Mouse (Mus musculus): ENCODE measurements around the gene Ncam1. TPM values are rescaled to one million over a fixed set of nuclear protein-coding genes. Genes with fewer than 3 reads are reported as not detected.

Gene Ncam1
- total and polyA plus RNA-seq, 3 experiments = 4.1 to 5.4 (median 4.7) TPM

GRCm38 (mm10) chr9:49635668-49636326 lies 162.9 kb downstream of the Ncam1 start:
- H3K9ac ChIP-seq (ENCODE audit: low read depth, low read length) = no peak overlapping the region
- WGBS = 85% methylated on average over 11 of the region's 11 CpGs

GRCm38 (mm10) chr9:49632591-49632990 lies 166.1 kb downstream of the Ncam1 start:
- DNase-seq = no peak

More at GRCm38 (mm10) chr9:49635668-49636326, 162.9 kb downstream of the Ncam1 start:
- no peak for DNase-seq
- Histone ChIP-seq H3K4me3 (no peak overlapping the region), H3K4me1 (ENCODE audit: control insufficient read depth, insufficient read depth, low read length) (no peaks in the 10 kb centered on the region; the same call in 1 of the 2 replicates), H3K36me3 (ENCODE audit: control insufficient read depth, insufficient read depth, low read length) (no peaks in the 10 kb centered on the region), H3K27ac (no peak overlapping the region), H3K27me3 (ENCODE audit: control insufficient read depth, insufficient read depth, low read length) (no peaks in the 10 kb centered on the region), H3K79me2 (replicated peaks; ENCODE audit: control insufficient read depth, insufficient read depth, low read length) (no peaks in the 10 kb centered on the region)
- TF ChIP-seq POLR2A (IDR thresholded peaks at IDR 0.05; ENCODE audit: insufficient read depth, low read depth, low read length) (no peak), EP300 (IDR thresholded peaks at IDR 0.05; ENCODE audit: insufficient read depth, low read depth, low read length) (no peak), CTCF (IDR thresholded peaks at IDR 0.05) (no peak)
- intact Hi-C loops (cut with DNase I) = no loop called here

GRCm38 (mm10) chr9:49630336-49630735 lies 168.4 kb downstream of the Ncam1 start:
- Histone ChIP-seq H3K36me3 (ENCODE audit: control insufficient read depth, insufficient read depth, low read length) (no peaks in the 10 kb centered on the region), H3K4me1 (ENCODE audit: control insufficient read depth, insufficient read depth, low read length) (no peaks in the 10 kb centered on the region; the same call in 1 of the 2 replicates), H3K79me2 (replicated peaks; ENCODE audit: control insufficient read depth, insufficient read depth, low read length) (no peaks in the 10 kb centered on the region), H3K4me3 (no peak overlapping the region), H3K27ac (no peak overlapping the region), H3K27me3 (ENCODE audit: control insufficient read depth, insufficient read depth, low read length) (no peaks in the 10 kb centered on the region), H3K9ac (ENCODE audit: low read depth, low read length) (no peak overlapping the region)
- intact Hi-C loops (cut with DNase I) = no loop called here
- TF ChIP-seq CTCF (IDR thresholded peaks at IDR 0.05) = no peak
- TF ChIP-seq EP300 (IDR thresholded peaks at IDR 0.05; ENCODE audit: insufficient read depth, low read depth, low read length) = no peak
- no peak for TF ChIP-seq POLR2A (IDR thresholded peaks at IDR 0.05; ENCODE audit: insufficient read depth, low read depth, low read length)
- WGBS = 71% methylated on average over 2 of the region's 2 CpGs
- no peak for DNase-seq

More at GRCm38 (mm10) chr9:49632591-49632990, 166.1 kb downstream of the Ncam1 start:
- no peak overlapping the region for H3K27ac ChIP-seq
- no peak overlapping the region for H3K4me3 ChIP-seq
- no peaks in the 10 kb centered on the region for H3K36me3 ChIP-seq (ENCODE audit: control insufficient read depth, insufficient read depth, low read length)
- H3K4me1 ChIP-seq (ENCODE audit: control insufficient read depth, insufficient read depth, low read length) = no peaks in the 10 kb centered on the region; the same call in 1 of the 2 replicates
- TF ChIP-seq CTCF (IDR thresholded peaks at IDR 0.05) (no peak), EP300 (IDR thresholded peaks at IDR 0.05; ENCODE audit: insufficient read depth, low read depth, low read length) (no peak), POLR2A (IDR thresholded peaks at IDR 0.05; ENCODE audit: insufficient read depth, low read depth, low read length) (no peak)
- H3K9ac ChIP-seq (ENCODE audit: low read depth, low read length) = no peak overlapping the region
- intact Hi-C loops (cut with DNase I) = no loop called here
- no peaks in the 10 kb centered on the region for H3K79me2 ChIP-seq (replicated peaks; ENCODE audit: control insufficient read depth, insufficient read depth, low read length)
- 87% methylated on average over 2 of the region's 2 CpGs for WGBS
- H3K27me3 ChIP-seq (ENCODE audit: control insufficient read depth, insufficient read depth, low read length) = no peaks in the 10 kb centered on the region

DNA sequence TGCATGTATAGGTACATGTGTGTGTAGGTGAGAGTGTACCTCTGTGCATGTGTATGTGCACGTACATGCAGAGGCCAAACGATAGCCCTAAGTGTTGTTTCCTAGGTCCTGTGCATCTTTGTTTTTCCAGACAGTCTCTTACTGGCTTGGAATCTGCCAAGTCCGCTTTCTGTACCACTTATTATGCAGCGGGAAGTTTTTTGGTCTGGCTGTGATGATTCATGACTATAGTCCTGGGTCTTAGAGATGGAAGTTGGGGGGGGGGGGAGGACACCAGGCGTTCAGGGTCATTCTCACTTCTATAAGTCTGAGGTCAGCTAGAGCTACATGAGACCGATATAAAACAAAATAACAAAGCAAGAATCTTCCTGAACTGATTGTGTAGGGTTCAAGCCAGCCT lies 173.8 kb downstream of the Ncam1 start:
- Histone ChIP-seq H3K27me3 (ENCODE audit: control insufficient read depth, insufficient read depth, low read length) (no peaks in the 10 kb centered on the region), H3K9ac (ENCODE audit: low read depth, low read length) (no peak overlapping the region), H3K36me3 (ENCODE audit: control insufficient read depth, insufficient read depth, low read length) (no peaks in the 10 kb centered on the region), H3K4me1 (ENCODE audit: control insufficient read depth, insufficient read depth, low read length) (no peaks in the 10 kb centered on the region), H3K4me3 (no peak overlapping the region), H3K79me2 (replicated peaks; ENCODE audit: control insufficient read depth, insufficient read depth, low read length) (no peaks in the 10 kb centered on the region), H3K27ac (no peak overlapping the region)
- intact Hi-C loops (cut with DNase I) = no loop called here
- 85% methylated on average over 6 of the region's 6 CpGs for WGBS
- DNase-seq = no peak
- TF ChIP-seq CTCF (IDR thresholded peaks at IDR 0.05) (no peak), EP300 (IDR thresholded peaks at IDR 0.05; ENCODE audit: insufficient read depth, low read depth, low read length) (no peak), POLR2A (IDR thresholded peaks at IDR 0.05; ENCODE audit: insufficient read depth, low read depth, low read length) (no peak)

- Histone ChIP-seq H3K79me2 (replicated peaks; ENCODE audit: control insufficient read depth, insufficient read depth, low read length) (no peaks in the 10 kb centered on the region), H3K4me3 (no peak overlapping the region), H3K36me3 (ENCODE audit: control insufficient read depth, insufficient read depth, low read length) (no peaks in the 10 kb centered on the region), H3K27ac (no peak overlapping the region), H3K4me1 (ENCODE audit: control insufficient read depth, insufficient read depth, low read length) (no peaks in the 10 kb centered on the region), H3K9ac (ENCODE audit: low read depth, low read length) (no peak overlapping the region), H3K27me3 (ENCODE audit: control insufficient read depth, insufficient read depth, low read length) (no peaks in the 10 kb centered on the region)
- TF ChIP-seq EP300 (IDR thresholded peaks at IDR 0.05; ENCODE audit: insufficient read depth, low read depth, low read length) = no peak
- TF ChIP-seq CTCF (IDR thresholded peaks at IDR 0.05) = no peak
- TF ChIP-seq POLR2A (IDR thresholded peaks at IDR 0.05; ENCODE audit: insufficient read depth, low read depth, low read length) = no peak
- 59% methylated on average over 3 of the region's 3 CpGs for WGBS
- intact Hi-C loops (cut with DNase I) = no loop called here
- no peak for DNase-seq
Measured at GRCm38 (mm10) chr9:49623934-49624505, 174.7 kb downstream of the Ncam1 start.

Data from heart, adult 2 months (tissue).